Mouse (Mus musculus): Measurements from ENCODE around the gene Dusp15. TPM values are rescaled to one million over a fixed set of nuclear protein-coding genes. Genes with fewer than 3 reads are reported as not detected.

The Dusp15 gene
- polyA plus RNA-seq, 1 experiment from 2014 or later = 13.7 TPM

GRCm38 (mm10) chr2:152904127-152904643 lies 47.3 kb downstream of the Dusp15 start:
- no peak overlapping the region for H3K4me2 ChIP-seq (ENCODE audit: low read length)
- H3K4me3 ChIP-seq (ENCODE audit: low read depth, low read length) = no peak overlapping the region
- no peaks in the 10 kb centered on the region for H3K9me3 ChIP-seq (replicated peaks; ENCODE audit: control insufficient read depth, low read length, poor library complexity, severe bottlenecking)
- H3K9ac ChIP-seq (ENCODE audit: low read depth, low read length) = no peak overlapping the region
- no peaks in the 10 kb centered on the region for H3K27me3 ChIP-seq (ENCODE audit: control insufficient read depth, insufficient read depth, low read depth, low read length)
- no peaks in the 10 kb centered on the region for H3K36me3 ChIP-seq (ENCODE audit: control insufficient read depth, insufficient read depth, low read length)
- ATAC-seq = no peak
- no peaks in the 10 kb centered on the region for H3K4me1 ChIP-seq (ENCODE audit: control insufficient read depth, insufficient read depth, low read length)
- 74% methylated on average over 5 of the region's 5 CpGs for WGBS
- H3K27ac ChIP-seq (ENCODE audit: low read length) = no peak overlapping the region

GRCm38 (mm10) chr2:152903586-152903985 lies 47.9 kb downstream of the Dusp15 start:
- no peaks in the 10 kb centered on the region for H3K9me3 ChIP-seq (replicated peaks; ENCODE audit: control insufficient read depth, low read length, poor library complexity, severe bottlenecking)
- no peak overlapping the region for H3K27ac ChIP-seq (ENCODE audit: low read length)
- 85% methylated on average over 4 of the region's 4 CpGs for WGBS

GRCm38 (mm10) chr2:152902658-152903057 lies 48.8 kb downstream of the Dusp15 start:
- WGBS = 6% methylated on average over 3 of the region's 3 CpGs
- H3K9me3 ChIP-seq (replicated peaks; ENCODE audit: control insufficient read depth, low read length, poor library complexity, severe bottlenecking) = no peaks in the 10 kb centered on the region

More at GRCm38 (mm10) chr2:152903586-152903985, 47.9 kb downstream of the Dusp15 start:
- no peak overlapping the region for H3K4me3 ChIP-seq (ENCODE audit: low read depth, low read length)
- H3K4me2 ChIP-seq (ENCODE audit: low read length) = no peak overlapping the region
- no peak overlapping the region for H3K9ac ChIP-seq (ENCODE audit: low read depth, low read length)
- H3K27me3 ChIP-seq (ENCODE audit: control insufficient read depth, insufficient read depth, low read depth, low read length) = no peaks in the 10 kb centered on the region
- H3K36me3 ChIP-seq (ENCODE audit: control insufficient read depth, insufficient read depth, low read length) = no peaks in the 10 kb centered on the region
- H3K4me1 ChIP-seq (ENCODE audit: control insufficient read depth, insufficient read depth, low read length) = no peaks in the 10 kb centered on the region
- ATAC-seq = no peak

GRCm38 (mm10) chr2:152901296-152901695 lies 50.2 kb downstream of the Dusp15 start:
- Histone ChIP-seq H3K4me2 (ENCODE audit: low read length) (no peak overlapping the region), H3K27me3 (ENCODE audit: control insufficient read depth, insufficient read depth, low read depth, low read length) (no peaks in the 10 kb centered on the region), H3K4me3 (ENCODE audit: low read depth, low read length) (no peak overlapping the region), H3K27ac (ENCODE audit: low read length) (no peak overlapping the region), H3K9me3 (replicated peaks; ENCODE audit: control insufficient read depth, low read length, poor library complexity, severe bottlenecking) (no peaks in the 10 kb centered on the region), H3K36me3 (ENCODE audit: control insufficient read depth, insufficient read depth, low read length) (no peaks in the 10 kb centered on the region), H3K4me1 (ENCODE audit: control insufficient read depth, insufficient read depth, low read length) (no peaks in the 10 kb centered on the region), H3K9ac (ENCODE audit: low read depth, low read length) (no peak overlapping the region)
- ATAC-seq = no peak
- 94% methylated on average over 15 of the region's 15 CpGs for WGBS

More at GRCm38 (mm10) chr2:152902658-152903057, 48.8 kb downstream of the Dusp15 start:
- no peak; the same call in 1 of the 2 replicates for ATAC-seq
- H3K4me1 ChIP-seq (ENCODE audit: control insufficient read depth, insufficient read depth, low read length) = no peaks in the 10 kb centered on the region
- H3K4me2 ChIP-seq (ENCODE audit: low read length) = no peak overlapping the region
- H3K27me3 ChIP-seq (ENCODE audit: control insufficient read depth, insufficient read depth, low read depth, low read length) = no peaks in the 10 kb centered on the region
- no peak overlapping the region for H3K27ac ChIP-seq (ENCODE audit: low read length)
- H3K4me3 ChIP-seq (ENCODE audit: low read depth, low read length) = no peak overlapping the region
- H3K36me3 ChIP-seq (ENCODE audit: control insufficient read depth, insufficient read depth, low read length) = no peaks in the 10 kb centered on the region
- H3K9ac ChIP-seq (ENCODE audit: low read depth, low read length) = no peak overlapping the region

GRCm38 (mm10) chr2:152899011-152899410 lies 52.5 kb downstream of the Dusp15 start:
- WGBS = 75% methylated on average over 6 of the region's 6 CpGs
- Histone ChIP-seq H3K27me3 (ENCODE audit: control insufficient read depth, insufficient read depth, low read depth, low read length) (no peaks in the 10 kb centered on the region), H3K4me2 (ENCODE audit: low read length) (no peak overlapping the region), H3K9ac (ENCODE audit: low read depth, low read length) (no peak overlapping the region), H3K9me3 (replicated peaks; ENCODE audit: control insufficient read depth, low read length, poor library complexity, severe bottlenecking) (no peaks in the 10 kb centered on the region), H3K4me3 (ENCODE audit: low read depth, low read length) (no peak overlapping the region), H3K4me1 (ENCODE audit: control insufficient read depth, insufficient read depth, low read length) (no peaks in the 10 kb centered on the region), H3K36me3 (ENCODE audit: control insufficient read depth, insufficient read depth, low read length) (no peaks in the 10 kb centered on the region), H3K27ac (ENCODE audit: low read length) (no peak overlapping the region)
- no peak for ATAC-seq

DNA sequence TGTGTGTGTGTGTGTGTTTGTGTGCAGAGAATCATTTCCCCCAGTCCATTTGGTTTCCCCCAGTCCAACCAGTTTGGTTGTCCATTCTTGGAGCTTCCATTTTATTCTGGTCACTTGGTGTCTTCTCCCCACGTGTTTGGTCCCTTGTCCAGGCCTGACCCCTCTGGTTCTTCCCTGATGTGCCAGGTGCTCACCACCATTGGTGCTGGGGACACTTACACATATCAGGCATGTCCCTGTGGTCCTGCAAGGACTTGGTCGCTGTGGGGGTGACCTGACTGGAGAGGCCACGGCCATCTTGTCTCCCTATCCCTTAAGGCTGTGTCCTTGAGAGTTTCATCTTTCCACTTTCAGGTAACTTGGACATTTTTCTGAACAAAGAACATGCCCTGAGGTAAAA lies 54.6 kb downstream of the Dusp15 start:
- H3K27me3 ChIP-seq (ENCODE audit: control insufficient read depth, insufficient read depth, low read depth, low read length) = no peaks in the 10 kb centered on the region
- H3K4me3 ChIP-seq (ENCODE audit: low read depth, low read length) = no peak overlapping the region
- H3K9me3 ChIP-seq (replicated peaks; ENCODE audit: control insufficient read depth, low read length, poor library complexity, severe bottlenecking) = no peaks in the 10 kb centered on the region
- no peak for ATAC-seq
- no peak overlapping the region for H3K9ac ChIP-seq (ENCODE audit: low read depth, low read length)
- H3K27ac ChIP-seq (ENCODE audit: low read length) = no peak overlapping the region
- H3K4me1 ChIP-seq (ENCODE audit: control insufficient read depth, insufficient read depth, low read length) = no peaks in the 10 kb centered on the region
- no peak overlapping the region for H3K4me2 ChIP-seq (ENCODE audit: low read length)
- H3K36me3 ChIP-seq (ENCODE audit: control insufficient read depth, insufficient read depth, low read length) = no peaks in the 10 kb centered on the region
- 90% methylated on average over 3 of the region's 3 CpGs for WGBS

DNA sequence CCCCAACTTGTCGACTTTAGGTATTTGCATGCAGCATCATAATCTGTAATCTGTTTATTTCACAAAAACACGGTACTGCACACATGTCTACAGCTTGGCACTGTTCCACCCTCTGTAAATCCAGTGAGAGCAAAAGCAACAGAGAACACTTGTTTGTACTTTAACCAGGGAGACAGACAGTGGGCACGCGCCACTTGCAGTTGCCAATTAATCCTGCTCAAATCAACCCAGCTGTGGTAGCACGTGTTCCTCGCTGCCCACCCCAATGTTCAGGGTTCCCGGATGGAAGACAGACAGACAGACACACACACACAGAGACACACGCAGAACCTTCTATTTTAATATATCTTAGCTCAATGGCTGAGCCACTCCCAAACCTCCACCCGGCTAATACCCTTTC lies 55.7 kb downstream of the Dusp15 start:
- H3K27ac ChIP-seq (ENCODE audit: low read length) = no peak overlapping the region
- H3K27me3 ChIP-seq (ENCODE audit: control insufficient read depth, insufficient read depth, low read depth, low read length) = no peaks in the 10 kb centered on the region
- 91% methylated on average over 9 of the region's 9 CpGs for WGBS
- H3K4me1 ChIP-seq (ENCODE audit: control insufficient read depth, insufficient read depth, low read length) = no peaks in the 10 kb centered on the region
- no peak for ATAC-seq
- H3K9ac ChIP-seq (ENCODE audit: low read depth, low read length) = no peak overlapping the region
- no peaks in the 10 kb centered on the region for H3K9me3 ChIP-seq (replicated peaks; ENCODE audit: control insufficient read depth, low read length, poor library complexity, severe bottlenecking)
- no peak overlapping the region for H3K4me2 ChIP-seq (ENCODE audit: low read length)
- no peak overlapping the region for H3K4me3 ChIP-seq (ENCODE audit: low read depth, low read length)
- H3K36me3 ChIP-seq (ENCODE audit: control insufficient read depth, insufficient read depth, low read length) = no peaks in the 10 kb centered on the region

Other genes with a start within 250 kb of the Dusp15 start
- gene Id1, start 215.4 kb downstream of the Dusp15 start, polyA plus RNA-seq (2015; fragmentation: Nextera tagmentation; extraction: Ambion mirVana) = 23.7 and 35.7 TPM in 2 replicates
- 5.0 and 5.4 TPM in 2 replicates for gene Cox4i2, start 197.5 kb downstream of the Dusp15 start, polyA plus RNA-seq (2015; fragmentation: Nextera tagmentation; extraction: Ambion mirVana)
- gene Bcl2l1, start 120.0 kb downstream of the Dusp15 start, polyA plus RNA-seq (2015; fragmentation: Nextera tagmentation; extraction: Ambion mirVana) = 186 and 194 TPM in 2 replicates
- 10.5 and 11.1 TPM in 2 replicates for gene Tpx2, start 103.7 kb downstream of the Dusp15 start, polyA plus RNA-seq (2015; fragmentation: Nextera tagmentation; extraction: Ambion mirVana)
- 0.14 TPM in 1 of 2 replicates, not detected in the other for gene Mylk2, start 40.3 kb downstream of the Dusp15 start, polyA plus RNA-seq (2015; fragmentation: Nextera tagmentation; extraction: Ambion mirVana)
- 4.0 and 4.3 TPM in 2 replicates for gene Foxs1, start 18.5 kb downstream of the Dusp15 start, polyA plus RNA-seq (2015; fragmentation: Nextera tagmentation; extraction: Ambion mirVana)
- 6.8 and 9.2 TPM in 2 replicates for gene Ttll9, start 10.8 kb upstream of the Dusp15 start, polyA plus RNA-seq (2015; fragmentation: Nextera tagmentation; extraction: Ambion mirVana)
- 236 and 259 TPM in 2 replicates for gene Pdrg1, start 63.7 kb upstream of the Dusp15 start, polyA plus RNA-seq (2015; fragmentation: Nextera tagmentation; extraction: Ambion mirVana)
- 1.6 and 1.9 TPM in 2 replicates for gene Xkr7, start 80.2 kb upstream of the Dusp15 start, polyA plus RNA-seq (2015; fragmentation: Nextera tagmentation; extraction: Ambion mirVana)
- gene Ccm2l, start 114.3 kb upstream of the Dusp15 start, polyA plus RNA-seq (2015; fragmentation: Nextera tagmentation; extraction: Ambion mirVana) = 1.0 and 1.2 TPM in 2 replicates
- 3.4 and 4.9 TPM in 2 replicates for gene Hck, start 156.8 kb upstream of the Dusp15 start, polyA plus RNA-seq (2015; fragmentation: Nextera tagmentation; extraction: Ambion mirVana)
- gene Tm9sf4, start 209.6 kb upstream of the Dusp15 start, polyA plus RNA-seq (2015; fragmentation: Nextera tagmentation; extraction: Ambion mirVana) = 84.4 and 85.8 TPM in 2 replicates